Mouse (Mus musculus): Measurements from ENCODE around the gene Kmt5b. TPM values are rescaled to one million over a fixed set of nuclear protein-coding genes. Genes with fewer than 3 reads are reported as not detected.

The Kmt5b gene
- polyA plus RNA-seq (2015; fragmentation: Nextera tagmentation; extraction: Ambion mirVana) = 15.8 and 22.3 TPM in 2 replicates

GRCm38 (mm10) chr19:3767276-3767780, at the start of gene Kmt5b:
Gene Kmt5b, plus strand, starts transcription at chr19:3767421.

GRCm38 (mm10) chr19:3851502-3851962, 84.3 kb downstream of the Kmt5b start, which contains the start of gene Chka:
Gene Chka, plus strand, starts transcription at chr19:3851773.

Other genes starting within 250 kb of the Kmt5b start
- gene Ppp6r3, start 191.7 kb upstream of the Kmt5b start, polyA plus RNA-seq (2015; fragmentation: Nextera tagmentation; extraction: Ambion mirVana) = 18.9 and 30.8 TPM in 2 replicates
- gene Lrp5, start 80.9 kb upstream of the Kmt5b start, polyA plus RNA-seq (2015; fragmentation: Nextera tagmentation; extraction: Ambion mirVana) = 2.4 and 4.7 TPM in 2 replicates
- 20.3 and 22.3 TPM in 2 replicates for gene 1810055G02Rik, start 59.1 kb upstream of the Kmt5b start, polyA plus RNA-seq (2015; fragmentation: Nextera tagmentation; extraction: Ambion mirVana)
- gene Chka, start 84.4 kb downstream of the Kmt5b start, polyA plus RNA-seq (2015; fragmentation: Nextera tagmentation; extraction: Ambion mirVana) = 22.5 and 45.6 TPM in 2 replicates
- gene Tcirg1, start 139.7 kb downstream of the Kmt5b start, polyA plus RNA-seq (2015; fragmentation: Nextera tagmentation; extraction: Ambion mirVana) = 25.1 and 40.7 TPM in 2 replicates
- 485 and 531 TPM in 2 replicates for gene Ndufs8, start 145.4 kb downstream of the Kmt5b start, polyA plus RNA-seq (2015; fragmentation: Nextera tagmentation; extraction: Ambion mirVana)
- gene Aldh3b1, start 162.4 kb downstream of the Kmt5b start, polyA plus RNA-seq (2015; fragmentation: Nextera tagmentation; extraction: Ambion mirVana) = 81.3 and 172 TPM in 2 replicates
- 35.9 and 57.3 TPM in 2 replicates for gene Unc93b1, start 167.8 kb downstream of the Kmt5b start, polyA plus RNA-seq (2015; fragmentation: Nextera tagmentation; extraction: Ambion mirVana)
- gene Aldh3b3, start 191.2 kb downstream of the Kmt5b start, polyA plus RNA-seq (2015; fragmentation: Nextera tagmentation; extraction: Ambion mirVana) = 0.09 TPM in 1 of 2 replicates, not detected in the other
- 0.28 and 0.51 TPM in 2 replicates for gene Aldh3b2, start 204.9 kb downstream of the Kmt5b start, polyA plus RNA-seq (2015; fragmentation: Nextera tagmentation; extraction: Ambion mirVana)
- gene Acy3, start 219.1 kb downstream of the Kmt5b start, polyA plus RNA-seq (2015; fragmentation: Nextera tagmentation; extraction: Ambion mirVana) = 19.0 and 38.9 TPM in 2 replicates
- gene Tbx10, start 225.3 kb downstream of the Kmt5b start, polyA plus RNA-seq (2015; fragmentation: Nextera tagmentation; extraction: Ambion mirVana) = not detected in 2 replicates
- gene Nudt8, start 233.2 kb downstream of the Kmt5b start, polyA plus RNA-seq (2015; fragmentation: Nextera tagmentation; extraction: Ambion mirVana) = 47.5 and 51.7 TPM in 2 replicates
- 0.63 and 1.1 TPM in 2 replicates for gene Gm49405, start 233.2 kb downstream of the Kmt5b start, polyA plus RNA-seq (2015; fragmentation: Nextera tagmentation; extraction: Ambion mirVana)
- gene Doc2g, start 235.9 kb downstream of the Kmt5b start, polyA plus RNA-seq (2015; fragmentation: Nextera tagmentation; extraction: Ambion mirVana) = 1.3 and 1.9 TPM in 2 replicates
- 157 and 202 TPM in 2 replicates for gene Ndufv1, start 245.4 kb downstream of the Kmt5b start, polyA plus RNA-seq (2015; fragmentation: Nextera tagmentation; extraction: Ambion mirVana)